Mouse (Mus musculus) telencephalon, adult 2 months (tissue): Measurements from ENCODE around the gene Vwf.

Source experiments
- DNase-seq: peaks from one replicate; pipeline ENCODE4 v3.0.0-alpha.2; 2011; ENCODE audit warnings: low read depth, low spot score

The Vwf gene

GRCm38 (mm10) chr6:125541296-125541695, 5.3 kb upstream of the Vwf start:
- DNase-seq = no peak

GRCm38 (mm10) chr6:125548406-125548805, 1.8 kb downstream of the Vwf start:
- no peak for DNase-seq

GRCm38 (mm10) chr6:125550172-125550571, 3.6 kb downstream of the Vwf start:
- DNase-seq = no peak

- DNase-seq = no peak
These were observed 6.2 kb downstream of the Vwf start for GRCm38 (mm10) chr6:125552760-125553159.

GRCm38 (mm10) chr6:125553551-125553950, 7.0 kb downstream of the Vwf start:
- DNase-seq = no peak

- DNase-seq = no peak
These were observed 12.3 kb downstream of the Vwf start for GRCm38 (mm10) chr6:125558831-125559230.

- no peak for DNase-seq
These were observed 14.5 kb downstream of the Vwf start for GRCm38 (mm10) chr6:125561031-125561430.

- DNase-seq = peak; percentile 22
These were observed 14.9 kb downstream of the Vwf start for GRCm38 (mm10) chr6:125561521-125561920.

- no peak for DNase-seq
These were observed 18.3 kb downstream of the Vwf start for GRCm38 (mm10) chr6:125564812-125565281.

- no peak for DNase-seq
These were observed 18.8 kb downstream of the Vwf start for GRCm38 (mm10) chr6:125565326-125565725.

- no peak for DNase-seq
These were observed 20.1 kb downstream of the Vwf start for GRCm38 (mm10) chr6:125566656-125567055.

- DNase-seq = no peak
These were observed 21.8 kb downstream of the Vwf start for GRCm38 (mm10) chr6:125568381-125568780.

GRCm38 (mm10) chr6:125572291-125573188, 26.0 kb downstream of the Vwf start:
- DNase-seq = peak; percentile 36

GRCm38 (mm10) chr6:125573189-125573928, 26.8 kb downstream of the Vwf start:
- DNase-seq = peak; percentile 45

GRCm38 (mm10) chr6:125575080-125575479, 28.5 kb downstream of the Vwf start:
- DNase-seq = no peak

GRCm38 (mm10) chr6:125577301-125577700, 30.7 kb downstream of the Vwf start:
- no peak for DNase-seq

- DNase-seq = no peak
These were observed 31.5 kb downstream of the Vwf start for GRCm38 (mm10) chr6:125577882-125578646.

- DNase-seq = no peak
These were observed 32.1 kb downstream of the Vwf start for GRCm38 (mm10) chr6:125578647-125579011.

GRCm38 (mm10) chr6:125579864-125580263, 33.3 kb downstream of the Vwf start:
- no peak for DNase-seq

GRCm38 (mm10) chr6:125583666-125584065, 37.1 kb downstream of the Vwf start:
- DNase-seq = no peak

- no peak for DNase-seq
These were observed 37.7 kb downstream of the Vwf start for GRCm38 (mm10) chr6:125584266-125584665.

- no peak for DNase-seq
These were observed 39.0 kb downstream of the Vwf start for GRCm38 (mm10) chr6:125585579-125585978.
